Mouse (Mus musculus) lung, embryonic 16.5 days (tissue): ENCODE data around the gene Mmp7. TPM values are rescaled to one million over a fixed set of nuclear protein-coding genes. Genes with fewer than 3 reads are reported as not detected.

Experiments used
- ATAC-seq: fragments of 200-750 bp; cut with Nextera tagmentation; 2 replicates; pipeline ENCODE4 v1.8.0; 2017; ENCODE audit warnings: low read depth, mild to moderate bottlenecking, moderate library complexity
- H3K27ac ChIP-seq: fragments of 300-500 bp; sonication (generic); 2 replicates; pipeline ENCODE4 v1.5.1; 2014; ENCODE audit warnings: mild to moderate bottlenecking, control low read depth, low read length
- H3K27me3 ChIP-seq: fragments of 300-500 bp; sonication (generic); 2 replicates; pipeline ENCODE4 v1.6.1; 2014; ENCODE audit warnings: low read depth, low read length, mixed read lengths; ENCODE audit not compliant: control insufficient read depth, insufficient read depth
- H3K36me3 ChIP-seq: fragments of 300-500 bp; sonication (generic); 2 replicates; pipeline ENCODE4 v1.6.1; 2014; ENCODE audit warnings: low read length; ENCODE audit not compliant: control insufficient read depth, insufficient read depth
- H3K4me1 ChIP-seq: fragments of 300-500 bp; sonication (generic); replicated peaks from 2 replicates; pipeline ENCODE4 v1.6.1; 2014; ENCODE audit warnings: low read length, mixed read lengths; ENCODE audit not compliant: control insufficient read depth, insufficient read depth
- H3K4me2 ChIP-seq: fragments of 300-500 bp; sonication (generic); 2 replicates; pipeline ENCODE4 v1.6.1; 2014; ENCODE audit warnings: low read depth, low read length, control low read depth
- H3K4me3 ChIP-seq: fragments of 300-500 bp; sonication (generic); 2 replicates; pipeline ENCODE4 v1.5.1; 2014; ENCODE audit warnings: mild to moderate bottlenecking, low read length, control low read depth
- H3K9ac ChIP-seq: fragments of 300-500 bp; sonication (generic); 2 replicates; pipeline ENCODE4 v1.6.1; 2014; ENCODE audit warnings: low read length, control low read depth
- H3K9me3 ChIP-seq: fragments of 300-500 bp; sonication (generic); 2 replicates; pipeline ENCODE4 v1.6.1; 2016; ENCODE audit warnings: low read length; ENCODE audit not compliant: control insufficient read depth
- WGBS: fragments of 180-500 bp; shearing (Covaris S2); extraction: QIAGEN DNeasy Blood & Tissue Kit; methylation state at CpG from one replicate; pipeline ENCODE4 v1.1.7; 2014; 5-methylcytosine and 5-hydroxymethylcytosine counted together
- polyA plus RNA-seq: library from polyadenylated mRNA; unstranded; fragments of >200 nt; fragmentation: Nextera tagmentation; extraction: Ambion mirVana; gene quantifications from 2 replicates; pipeline ENCODE4 v1.2.1, GENCODE M21; 2015

Mmp7 gene
- polyA plus RNA-seq, 1 experiment from 2014 or later = not detected

DNA sequence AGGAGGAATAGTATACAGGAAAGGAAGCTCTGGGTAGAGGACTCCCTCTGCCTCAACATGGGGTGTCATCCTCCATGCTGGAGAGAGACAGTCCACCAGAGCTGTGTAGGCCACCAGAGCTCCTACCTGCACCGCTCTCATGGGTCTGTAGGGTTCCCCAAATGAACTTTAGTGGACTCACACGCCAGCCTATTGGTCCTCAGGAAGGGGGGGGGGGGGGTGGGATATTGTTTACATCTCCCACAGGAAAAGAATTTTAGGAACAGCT lies 23.0 kb downstream of the Mmp7 start:
- WGBS = 100% methylated on average over 1 of the region's 2 CpGs
- no peaks in the 10 kb centered on the region for H3K9me3 ChIP-seq
- no peaks in the 10 kb centered on the region for H3K27me3 ChIP-seq
- no peak overlapping the region for H3K9ac ChIP-seq
- no peaks in the 10 kb centered on the region for H3K4me1 ChIP-seq
- no peak for ATAC-seq
- H3K27ac ChIP-seq = no peak overlapping the region
- no peak overlapping the region for H3K4me3 ChIP-seq
- no peak overlapping the region for H3K4me2 ChIP-seq
- H3K36me3 ChIP-seq = no peaks in the 10 kb centered on the region

DNA sequence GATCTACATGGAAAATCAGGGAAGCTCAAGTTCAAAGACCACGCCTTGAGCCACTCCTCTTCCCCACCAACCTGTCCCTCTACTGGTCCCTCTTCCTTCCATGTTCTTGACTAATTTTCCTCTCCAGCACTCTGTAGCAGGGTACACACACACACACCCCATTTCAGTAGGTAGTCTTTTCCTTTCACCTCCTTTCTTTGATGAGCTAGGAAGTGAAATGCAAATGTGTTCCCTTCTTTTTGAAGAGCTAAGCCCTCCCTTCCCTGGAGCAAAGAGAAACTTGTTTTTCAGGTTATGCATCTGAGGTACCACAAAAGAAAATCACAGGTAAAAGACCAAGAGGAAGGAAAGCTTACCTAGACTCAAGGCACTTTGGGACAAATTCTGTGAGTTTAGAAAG lies 29.7 kb downstream of the Mmp7 start:
- WGBS = 83% methylated on average over 1 of the region's 1 CpGs
- Histone ChIP-seq H3K27ac (no peak overlapping the region), H3K27me3 (no peaks in the 10 kb centered on the region), H3K9me3 (no peaks in the 10 kb centered on the region), H3K36me3 (no peaks in the 10 kb centered on the region), H3K9ac (no peak overlapping the region), H3K4me1 (no peaks in the 10 kb centered on the region), H3K4me3 (no peak overlapping the region), H3K4me2 (no peak overlapping the region)
- peak; percentile 34; the same call in 1 of the 2 replicates for ATAC-seq

DNA sequence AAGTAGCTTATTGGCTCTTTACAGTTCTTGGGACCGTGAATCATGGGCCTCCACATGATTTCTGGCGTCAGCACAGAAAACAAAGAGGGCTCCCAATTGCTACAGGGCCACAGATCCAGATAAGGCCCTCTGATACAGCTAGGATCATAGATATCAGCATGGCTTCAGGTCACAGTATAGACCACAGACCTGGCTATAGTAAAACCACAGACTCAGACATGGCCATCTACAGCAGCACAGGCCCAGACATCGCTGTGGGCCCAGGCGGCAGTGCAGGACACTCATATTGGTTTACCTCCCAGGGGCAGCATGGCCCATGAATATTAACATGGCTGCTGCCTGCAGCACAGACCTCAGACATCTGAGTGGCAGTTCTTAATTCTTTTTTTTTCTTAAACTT lies 37.1 kb downstream of the Mmp7 start:
- Histone ChIP-seq H3K4me1 (no peaks in the 10 kb centered on the region), H3K9me3 (no peaks in the 10 kb centered on the region), H3K27ac (no peak overlapping the region), H3K4me2 (no peak overlapping the region), H3K9ac (no peak overlapping the region), H3K27me3 (no peaks in the 10 kb centered on the region), H3K36me3 (no peaks in the 10 kb centered on the region), H3K4me3 (no peak overlapping the region)
- WGBS = 77% methylated on average over 4 of the region's 4 CpGs
- no peak for ATAC-seq

DNA sequence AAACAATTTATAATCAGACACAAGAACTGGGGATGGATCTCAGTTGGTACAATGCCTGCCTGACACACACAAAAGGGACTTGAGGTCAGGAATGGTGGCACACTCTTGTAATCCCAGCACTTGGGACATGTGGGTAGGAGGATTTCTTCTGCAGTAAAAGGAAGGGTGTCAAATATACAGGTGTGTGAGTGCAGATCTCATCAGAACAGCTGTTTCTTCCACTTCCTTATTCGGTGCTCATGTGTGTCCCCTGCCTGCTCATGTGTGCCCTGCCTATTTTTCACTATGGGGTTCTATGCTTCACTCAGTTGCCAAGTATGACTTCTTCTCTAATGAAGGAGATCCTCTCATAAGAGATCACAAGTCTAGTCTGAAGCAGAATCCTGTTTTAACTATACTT lies 50.8 kb downstream of the Mmp7 start:
- WGBS = 87% methylated on average over 1 of the region's 1 CpGs
- ATAC-seq = no peak
- H3K27me3 ChIP-seq = no peaks in the 10 kb centered on the region
- H3K36me3 ChIP-seq = no peaks in the 10 kb centered on the region
- no peaks in the 10 kb centered on the region for H3K9me3 ChIP-seq
- no peak overlapping the region for H3K9ac ChIP-seq
- H3K4me2 ChIP-seq = no peak overlapping the region
- H3K4me1 ChIP-seq = no peaks in the 10 kb centered on the region
- H3K27ac ChIP-seq = no peak overlapping the region
- H3K4me3 ChIP-seq = no peak overlapping the region

DNA sequence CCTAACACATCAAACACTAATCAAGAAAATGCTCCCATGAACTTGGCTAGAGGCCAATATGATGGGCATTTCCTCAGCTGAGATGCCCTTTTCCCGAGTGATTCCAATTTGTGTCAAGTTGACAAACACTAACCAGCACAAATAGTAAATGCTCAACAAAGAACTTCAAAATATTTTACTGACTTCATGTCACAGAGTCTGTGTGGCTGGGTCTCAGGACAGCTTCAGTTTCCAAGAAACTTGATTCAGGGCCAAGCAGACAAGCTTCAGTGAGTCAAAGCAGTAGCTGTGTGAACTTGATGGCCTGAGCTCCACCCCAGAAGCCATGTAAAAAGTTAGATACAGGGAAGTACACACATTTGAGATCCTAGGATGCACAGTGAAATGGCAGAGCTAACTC lies 52.3 kb downstream of the Mmp7 start:
- H3K4me3 ChIP-seq = no peak overlapping the region
- no peak overlapping the region for H3K9ac ChIP-seq
- no peak for ATAC-seq
- H3K9me3 ChIP-seq = no peaks in the 10 kb centered on the region
- 42% methylated on average over 1 of the region's 1 CpGs for WGBS
- H3K27me3 ChIP-seq = no peaks in the 10 kb centered on the region
- no peaks in the 10 kb centered on the region for H3K36me3 ChIP-seq
- H3K4me2 ChIP-seq = no peak overlapping the region
- no peak overlapping the region for H3K27ac ChIP-seq
- no peaks in the 10 kb centered on the region for H3K4me1 ChIP-seq

GRCm38 (mm10) chr9:7748881-7749280 lies 57.0 kb downstream of the Mmp7 start:
- Histone ChIP-seq H3K36me3 (no peaks in the 10 kb centered on the region), H3K4me2 (no peak overlapping the region), H3K27ac (no peak overlapping the region), H3K4me3 (no peak overlapping the region), H3K9me3 (no peaks in the 10 kb centered on the region), H3K4me1 (no peaks in the 10 kb centered on the region), H3K9ac (no peak overlapping the region), H3K27me3 (no peaks in the 10 kb centered on the region)
- 72% methylated on average over 3 of the region's 3 CpGs for WGBS
- no peak for ATAC-seq

Other genes with a start within 250 kb of the Mmp7 start
- not detected in 2 replicates for gene Mmp3, start 246.3 kb upstream of the Mmp7 start, polyA plus RNA-seq
- not detected in 2 replicates for gene Mmp10, start 189.7 kb upstream of the Mmp7 start, polyA plus RNA-seq
- gene Mmp8, start 133.6 kb upstream of the Mmp7 start, polyA plus RNA-seq = 2.0 and 2.1 TPM in 2 replicates
- gene Mmp27, start 120.7 kb upstream of the Mmp7 start, polyA plus RNA-seq = not detected in 2 replicates
- gene Mmp20, start 63.9 kb upstream of the Mmp7 start, polyA plus RNA-seq = not detected in 2 replicates
- gene Tmem123, start 72.0 kb downstream of the Mmp7 start, polyA plus RNA-seq = 125 and 136 TPM in 2 replicates
- 32.7 and 38.0 TPM in 2 replicates for gene Birc2, start 145.0 kb downstream of the Mmp7 start, polyA plus RNA-seq
- 10.5 and 11.9 TPM in 2 replicates for gene Birc3, start 181.1 kb downstream of the Mmp7 start, polyA plus RNA-seq